Mouse (Mus musculus): ENCODE results near the gene Trappc3l.

Gene Trappc3l

GRCm38 (mm10) chr10:34095147-34095546, 57.8 kb downstream of the Trappc3l start:
- DNase-seq (ENCODE audit: low spot score) = no peak

GRCm38 (mm10) chr10:34095964-34096363, 58.6 kb downstream of the Trappc3l start:
- no peak for DNase-seq (ENCODE audit: low spot score)

GRCm38 (mm10) chr10:34096418-34096883, 59.1 kb downstream of the Trappc3l start, which contains the start of gene Calhm5:
TSS of gene Calhm5 (minus strand) at chr10:34096519.
- DNase-seq (ENCODE audit: low spot score) = peak; percentile 18

GRCm38 (mm10) chr10:34110863-34111465, 73.6 kb downstream of the Trappc3l start:
- no peak for DNase-seq (ENCODE audit: low spot score)

GRCm38 (mm10) chr10:34111964-34112738, 74.8 kb downstream of the Trappc3l start:
- DNase-seq (ENCODE audit: low spot score) = no peak

- no peak for DNase-seq (ENCODE audit: low spot score)
Observed at GRCm38 (mm10) chr10:34117131-34117530, 79.7 kb downstream of the Trappc3l start.

- no peak for DNase-seq (ENCODE audit: low spot score)
Observed at GRCm38 (mm10) chr10:34117770-34118169, 80.4 kb downstream of the Trappc3l start.

GRCm38 (mm10) chr10:34118421-34118820, 81.0 kb downstream of the Trappc3l start:
- no peak for DNase-seq (ENCODE audit: low spot score)

GRCm38 (mm10) chr10:34127392-34128378, 90.3 kb downstream of the Trappc3l start, which contains the start of gene Calhm6:
TSS of gene Calhm6 (minus strand) at chr10:34127984.
- no peak for DNase-seq (ENCODE audit: low spot score)

- DNase-seq (ENCODE audit: low spot score) = no peak
Observed at GRCm38 (mm10) chr10:34128391-34128790, 91.0 kb downstream of the Trappc3l start.

- DNase-seq (ENCODE audit: low spot score) = no peak
Observed at GRCm38 (mm10) chr10:34131356-34131755, 94.0 kb downstream of the Trappc3l start.

GRCm38 (mm10) chr10:34136432-34136831, 99.0 kb downstream of the Trappc3l start:
- no peak for DNase-seq (ENCODE audit: low spot score)

GRCm38 (mm10) chr10:34138027-34138426, 100.6 kb downstream of the Trappc3l start:
- DNase-seq (ENCODE audit: low spot score) = no peak

- no peak for DNase-seq (ENCODE audit: low spot score)
Observed at GRCm38 (mm10) chr10:34139768-34140167, 102.4 kb downstream of the Trappc3l start.

GRCm38 (mm10) chr10:34141693-34142092, 104.3 kb downstream of the Trappc3l start:
- no peak for DNase-seq (ENCODE audit: low spot score)

- no peak for DNase-seq (ENCODE audit: low spot score)
Observed at GRCm38 (mm10) chr10:34149772-34150171, 112.4 kb downstream of the Trappc3l start.

- DNase-seq (ENCODE audit: low spot score) = no peak
Observed at GRCm38 (mm10) chr10:34150454-34150853, 113.1 kb downstream of the Trappc3l start.

- no peak for DNase-seq (ENCODE audit: low spot score)
Observed at GRCm38 (mm10) chr10:34151827-34152226, 114.4 kb downstream of the Trappc3l start.

- no peak for DNase-seq (ENCODE audit: low spot score)
Observed at GRCm38 (mm10) chr10:34155796-34156554, 118.6 kb downstream of the Trappc3l start.

All from ovary, adult 18-20 months (tissue).